Mouse (Mus musculus): ENCODE data around the gene Zfp773. TPM values are rescaled to one million over a fixed set of nuclear protein-coding genes. Genes with fewer than 3 reads are reported as not detected.
A peak's percentile ranks its signal among the peaks of the same experiment; 100 is the strongest.
"Not testable (repeated sequence)": the region's sequence is repeated elsewhere in the genome, so short reads cannot be mapped to it uniquely, and the experiment has no call there.

Gene Zfp773
- polyA plus RNA-seq (2014; fragmentation: Nextera tagmentation; extraction: Ambion mirVana), result 6.6 and 7.0 TPM in 2 replicates

- peak; percentile 80 for DNase-seq (ENCODE audit: low spot score)
- no peaks in the 10 kb centered on the region; the same call in 1 of the 2 replicates for H3K9me3 ChIP-seq (ENCODE audit: control insufficient read depth, low read length)
- peak within 1 kb of the TSS; percentile 38 for H3K4me3 ChIP-seq (ENCODE audit: low read depth, low read length)
- peak; percentile 95 for ATAC-seq (ENCODE audit: insufficient read depth, low FRiP score, low TSS enrichment)
- no peak within 1 kb of the TSS for H3K27ac ChIP-seq (ENCODE audit: low read depth, low read length)
- H3K36me3 ChIP-seq (ENCODE audit: control insufficient read depth, insufficient read depth, low read length), result no peaks in the 10 kb centered on the region
- peak within 1 kb of the TSS; percentile 57 for H3K4me2 ChIP-seq (ENCODE audit: low read depth)
- H3K4me1 ChIP-seq (ENCODE audit: control insufficient read depth, insufficient read depth, low read length), result no peaks in the 10 kb centered on the region
- peak within 1 kb of the TSS; percentile 64 for H3K9ac ChIP-seq (ENCODE audit: low read length)
- 7% methylated on average over 16 of the region's 16 CpGs for WGBS
- no peaks in the 10 kb centered on the region for H3K27me3 ChIP-seq (ENCODE audit: control insufficient read depth, insufficient read depth, low read length)
Measured at GRCm38 (mm10) chr7:7136379-7136866, at the start of gene Zfp773. Gene Zfp773, minus strand, starts transcription at chr7:7136755.

DNA sequence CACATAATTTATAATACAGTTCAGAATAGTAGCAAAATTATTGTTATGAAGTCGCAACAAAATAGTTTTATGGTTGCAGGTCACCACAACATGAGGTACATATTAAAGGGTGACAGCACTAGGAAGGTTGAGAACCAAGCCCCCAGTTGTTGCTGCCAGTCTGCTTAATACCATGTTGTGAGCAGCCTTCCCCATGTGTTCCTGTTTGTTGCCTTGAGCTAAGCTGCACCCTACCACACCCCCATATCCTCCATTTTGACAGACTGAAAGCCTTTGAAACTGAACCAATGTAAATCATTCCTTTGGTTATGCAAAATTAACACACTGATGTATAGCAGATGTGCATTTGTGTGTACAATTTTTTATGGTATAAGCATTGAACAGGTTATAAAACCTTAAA lies 49.3 kb upstream of the Zfp773 start:
- DNase-seq (ENCODE audit: low spot score) (no peak), ATAC-seq (ENCODE audit: insufficient read depth, low FRiP score, low TSS enrichment) (no peak)
- Histone ChIP-seq H3K36me3 (ENCODE audit: control insufficient read depth, insufficient read depth, low read length) (no peaks in the 10 kb centered on the region; the same call in none of the 2 replicates), H3K4me3 (ENCODE audit: low read depth, low read length) (no peak overlapping the region), H3K4me2 (ENCODE audit: low read depth) (no peak overlapping the region), H3K9me3 (ENCODE audit: control insufficient read depth, low read length) (no peaks in the 10 kb centered on the region), H3K4me1 (ENCODE audit: control insufficient read depth, insufficient read depth, low read length) (no peaks in the 10 kb centered on the region), H3K9ac (ENCODE audit: low read length) (no peak overlapping the region), H3K27me3 (ENCODE audit: control insufficient read depth, insufficient read depth, low read length) (no peaks in the 10 kb centered on the region), H3K27ac (ENCODE audit: low read depth, low read length) (no peak overlapping the region)
- 92% methylated on average over 1 of the region's 1 CpGs for WGBS

- ATAC-seq (ENCODE audit: insufficient read depth, low FRiP score, low TSS enrichment), result peak; percentile 93
- no peak within 1 kb of the TSS for H3K27ac ChIP-seq (ENCODE audit: low read depth, low read length)
- WGBS, result 2% methylated on average over 26 of the region's 26 CpGs
Measured at GRCm38 (mm10) chr7:7171227-7172147, 34.9 kb upstream of the Zfp773 start, which contains the start of gene Zfp418. Gene Zfp418, plus strand, starts transcription at chr7:7171330.

GRCm38 (mm10) chr7:7145991-7146608 lies 9.5 kb upstream of the Zfp773 start:
- ATAC-seq (ENCODE audit: insufficient read depth, low FRiP score, low TSS enrichment) (no peak), DNase-seq (ENCODE audit: low spot score) (no peak)
- no peak overlapping the region for H3K4me2 ChIP-seq (ENCODE audit: low read depth)
- no peak overlapping the region for H3K9ac ChIP-seq (ENCODE audit: low read length)
- no peaks in the 10 kb centered on the region for H3K4me1 ChIP-seq (ENCODE audit: control insufficient read depth, insufficient read depth, low read length)
- no peaks in the 10 kb centered on the region for H3K27me3 ChIP-seq (ENCODE audit: control insufficient read depth, insufficient read depth, low read length)
- WGBS, result 95% methylated on average over 15 of the region's 15 CpGs
- no peaks in the 10 kb centered on the region for H3K36me3 ChIP-seq (ENCODE audit: control insufficient read depth, insufficient read depth, low read length)
- no peaks in the 10 kb centered on the region for H3K9me3 ChIP-seq (ENCODE audit: control insufficient read depth, low read length)
- H3K27ac ChIP-seq (ENCODE audit: low read depth, low read length), result no peak overlapping the region
- no peak overlapping the region for H3K4me3 ChIP-seq (ENCODE audit: low read depth, low read length)

More at GRCm38 (mm10) chr7:7171227-7172147, 34.9 kb upstream of the Zfp773 start, which contains the start of gene Zfp418:
- no peaks in the 10 kb centered on the region for H3K9me3 ChIP-seq (ENCODE audit: control insufficient read depth, low read length)
- peak within 1 kb of the TSS; percentile 61 for H3K9ac ChIP-seq (ENCODE audit: low read length)
- peak; percentile 45 for DNase-seq (ENCODE audit: low spot score)
- peak within 1 kb of the TSS; percentile 72 for H3K4me3 ChIP-seq (ENCODE audit: low read depth, low read length)
- no peaks in the 10 kb centered on the region for H3K27me3 ChIP-seq (ENCODE audit: control insufficient read depth, insufficient read depth, low read length)
- peaks cover 2% of the 10 kb centered on the region; the same call in 1 of the 2 replicates for H3K36me3 ChIP-seq (ENCODE audit: control insufficient read depth, insufficient read depth, low read length)
- no peaks in the 10 kb centered on the region for H3K4me1 ChIP-seq (ENCODE audit: control insufficient read depth, insufficient read depth, low read length)
- peak within 1 kb of the TSS; percentile 62 for H3K4me2 ChIP-seq (ENCODE audit: low read depth)

GRCm38 (mm10) chr7:7144215-7144614 lies 7.7 kb upstream of the Zfp773 start:
- H3K27ac ChIP-seq (ENCODE audit: low read depth, low read length), result no peak overlapping the region
- H3K4me3 ChIP-seq (ENCODE audit: low read depth, low read length), result no peak overlapping the region
- H3K27me3 ChIP-seq (ENCODE audit: control insufficient read depth, insufficient read depth, low read length), result no peaks in the 10 kb centered on the region
- no peaks in the 10 kb centered on the region for H3K9me3 ChIP-seq (ENCODE audit: control insufficient read depth, low read length)
- no peaks in the 10 kb centered on the region for H3K4me1 ChIP-seq (ENCODE audit: control insufficient read depth, insufficient read depth, low read length)
- no peak overlapping the region for H3K4me2 ChIP-seq (ENCODE audit: low read depth)
- ATAC-seq (ENCODE audit: insufficient read depth, low FRiP score, low TSS enrichment) (no peak), DNase-seq (ENCODE audit: low spot score) (no peak)
- no peaks in the 10 kb centered on the region for H3K36me3 ChIP-seq (ENCODE audit: control insufficient read depth, insufficient read depth, low read length)
- no peak overlapping the region for H3K9ac ChIP-seq (ENCODE audit: low read length)
- 88% methylated on average over 1 of the region's 1 CpGs for WGBS

DNA sequence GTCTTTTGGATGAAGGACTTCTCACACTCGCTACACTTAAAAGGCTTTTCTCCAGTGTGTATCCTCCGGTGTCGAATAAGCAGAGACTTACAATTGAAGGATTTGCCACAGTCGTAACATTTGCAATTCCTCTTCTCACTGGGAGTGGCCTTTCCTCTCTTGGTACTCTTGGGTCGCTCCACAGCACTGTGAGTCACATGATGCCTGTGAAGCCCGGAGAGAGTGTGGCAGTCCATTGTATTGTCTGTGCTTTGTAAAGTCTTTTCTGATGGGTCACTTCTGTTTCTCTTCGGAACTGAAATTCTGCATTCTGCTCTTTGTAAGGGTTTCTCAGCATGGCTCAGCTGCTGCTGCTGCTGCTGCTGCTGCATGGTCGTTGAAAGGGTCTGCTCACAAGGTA lies 3.8 kb downstream of the Zfp773 start:
- H3K9ac ChIP-seq (ENCODE audit: low read length), result no peak overlapping the region
- H3K27ac ChIP-seq (ENCODE audit: low read depth, low read length), result no peak overlapping the region
- ATAC-seq (ENCODE audit: insufficient read depth, low FRiP score, low TSS enrichment) (no peak), DNase-seq (ENCODE audit: low spot score) (no peak)
- 83% methylated on average over 8 of the region's 8 CpGs for WGBS
- H3K4me1 ChIP-seq (ENCODE audit: control insufficient read depth, insufficient read depth, low read length), result no peaks in the 10 kb centered on the region
- no peaks in the 10 kb centered on the region for H3K36me3 ChIP-seq (ENCODE audit: control insufficient read depth, insufficient read depth, low read length)
- H3K4me3 ChIP-seq (ENCODE audit: low read depth, low read length), result no peak overlapping the region
- H3K4me2 ChIP-seq (ENCODE audit: low read depth), result no peak overlapping the region
- no peaks in the 10 kb centered on the region for H3K27me3 ChIP-seq (ENCODE audit: control insufficient read depth, insufficient read depth, low read length)
- no peaks in the 10 kb centered on the region; the same call in 1 of the 2 replicates for H3K9me3 ChIP-seq (ENCODE audit: control insufficient read depth, low read length)

GRCm38 (mm10) chr7:7130491-7131124 lies 5.9 kb downstream of the Zfp773 start:
- DNase-seq (ENCODE audit: low spot score); H3K9ac ChIP-seq (ENCODE audit: low read length); H3K4me2 ChIP-seq (ENCODE audit: low read depth); H3K4me3 ChIP-seq (ENCODE audit: low read depth, low read length); H3K27ac ChIP-seq (ENCODE audit: low read depth, low read length); H3K36me3 ChIP-seq (ENCODE audit: control insufficient read depth, insufficient read depth, low read length); ATAC-seq (ENCODE audit: insufficient read depth, low FRiP score, low TSS enrichment); H3K9me3 ChIP-seq (ENCODE audit: control insufficient read depth, low read length); H3K27me3 ChIP-seq (ENCODE audit: control insufficient read depth, insufficient read depth, low read length); H3K4me1 ChIP-seq (ENCODE audit: control insufficient read depth, insufficient read depth, low read length): not testable (repeated sequence)
- 94% methylated on average over 14 of the region's 15 CpGs for WGBS

GRCm38 (mm10) chr7:7121602-7121980 lies 15.0 kb downstream of the Zfp773 start:
- Histone ChIP-seq H3K36me3 (ENCODE audit: control insufficient read depth, insufficient read depth, low read length) (no peaks in the 10 kb centered on the region), H3K9me3 (ENCODE audit: control insufficient read depth, low read length) (no peaks in the 10 kb centered on the region), H3K27ac (ENCODE audit: low read depth, low read length) (no peak overlapping the region), H3K4me3 (ENCODE audit: low read depth, low read length) (peak overlapping the region; percentile 49), H3K9ac (ENCODE audit: low read length) (no peak overlapping the region), H3K4me2 (ENCODE audit: low read depth) (peak overlapping the region; percentile 52), H3K4me1 (ENCODE audit: control insufficient read depth, insufficient read depth, low read length) (0 out of 2 replicates have a peak, but pooled peaks cover 6% of the 10 kb centered on the region), H3K27me3 (ENCODE audit: control insufficient read depth, insufficient read depth, low read length) (no peaks in the 10 kb centered on the region)
- DNase-seq (ENCODE audit: low spot score) (no peak), ATAC-seq (ENCODE audit: insufficient read depth, low FRiP score, low TSS enrichment) (no peak)
- WGBS, result 53% methylated on average over 6 of the region's 6 CpGs

Measured in neural tube, embryonic 11.5 days (tissue).